Comparison of ENCODE assay signal across 8 mouse cellular contexts in genomic region chr7:80342858-80343257, GRCm38 (mm10). TPM values are rescaled to one million over a fixed set of nuclear protein-coding genes. Genes with fewer than 3 reads are reported as not detected.
DNase-seq lines count a peak whose midpoint lies in the region; ATAC-seq and TF ChIP-seq lines count a peak whose summit lies in the region.

Gene Hddc3, plus strand, starts transcription at chr7:80343104.

- WGBS in cerebellum, adult 2 months, result 1% methylated on average over 25 of the region's 25 CpGs
- WGBS in forebrain, postnatal 0 days, result 2% methylated on average over 25 of the region's 25 CpGs
- WGBS in lung, embryonic 15.5 days, result 1% methylated on average over 25 of the region's 25 CpGs

- peaks cover 0 to 12% of the 10 kb centered on the region in 2 experiments; a peak in 2 of 4 replicates for H3K36me3 ChIP-seq in MEL (ENCODE audit: control insufficient read depth in 1 of 2, insufficient read depth in 2 of 2, low read length in 2 of 2)
- no peaks in the 10 kb centered on the region for H3K36me3 ChIP-seq in forebrain, postnatal 0 days (ENCODE audit: insufficient read depth)
- no peaks in the 10 kb centered on the region for H3K36me3 ChIP-seq in lung, embryonic 15.5 days

- peak within 1 kb of the TSS; percentile 59 to 73 for H3K4me3 ChIP-seq in MEL (ENCODE audit: control insufficient read depth in 1 of 2, insufficient read depth in 1 of 2, low read depth in 2 of 2, low read length in 2 of 2)
- H3K4me3 ChIP-seq in cerebellum, adult 2 months (replicated peaks; ENCODE audit: insufficient read depth, low read depth, low read length), result peak within 1 kb of the TSS; percentile 68
- peak within 1 kb of the TSS; percentile 51 for H3K4me3 ChIP-seq in forebrain, postnatal 0 days (ENCODE audit: low read depth, low read length)
- H3K4me3 ChIP-seq in lung, embryonic 15.5 days, result peak within 1 kb of the TSS; percentile 57

- peak; percentile 66 for ATAC-seq in forebrain, postnatal 0 days
- ATAC-seq in lung, embryonic 15.5 days (ENCODE audit: borderline replicate concordance, extremely low read depth, low FRiP score, low TSS enrichment), result no peak

- TF ChIP-seq RAD21 in MEL (IDR thresholded peaks at IDR 0.05; ENCODE audit: low read depth, low read length), result no peak; the same call in 1 of the 2 replicates

- TF ChIP-seq POLR2A in MEL (IDR thresholded peaks at IDR 0.05; ENCODE audit: control insufficient read depth in 1 of 2, insufficient read depth in 1 of 2, low read depth in 1 of 2, low read length in 2 of 2, poor library complexity in 1 of 2), result peak; percentile 89 to 91
- peak; percentile 95 for TF ChIP-seq POLR2A in cerebellum, adult 2 months (IDR thresholded peaks at IDR 0.05; ENCODE audit: borderline replicate concordance, insufficient read depth, low read length)

- H3K27me3 ChIP-seq in MEL (ENCODE audit: control insufficient read depth in 1 of 2, insufficient read depth in 2 of 2, low read length in 2 of 2), result no peaks in the 10 kb centered on the region
- no peaks in the 10 kb centered on the region for H3K27me3 ChIP-seq in cerebellum, adult 2 months (ENCODE audit: control insufficient read depth, insufficient read depth, low read length)
- no peaks in the 10 kb centered on the region for H3K27me3 ChIP-seq in forebrain, postnatal 0 days (ENCODE audit: insufficient read depth, low read length)
- H3K27me3 ChIP-seq in lung, embryonic 15.5 days, result no peaks in the 10 kb centered on the region

- H3K4me1 ChIP-seq in MEL (ENCODE audit: control insufficient read depth in 1 of 2, insufficient read depth in 2 of 2, low read length in 2 of 2), result peaks cover 0 to 34% of the 10 kb centered on the region in 2 experiments; a peak in 3 of 4 replicates
- H3K4me1 ChIP-seq in cerebellum, adult 2 months (ENCODE audit: control insufficient read depth, insufficient read depth, low read length), result peaks cover 9% of the 10 kb centered on the region
- peaks cover 18% of the 10 kb centered on the region for H3K4me1 ChIP-seq in forebrain, postnatal 0 days (ENCODE audit: insufficient read depth)
- peaks cover 47% of the 10 kb centered on the region for H3K4me1 ChIP-seq in lung, embryonic 15.5 days

- H3K4me2 ChIP-seq in forebrain, postnatal 0 days (ENCODE audit: low read depth), result peak within 1 kb of the TSS; percentile 74
- H3K4me2 ChIP-seq in lung, embryonic 15.5 days, result peak within 1 kb of the TSS; percentile 85

- no peaks in the 10 kb centered on the region for H3K9me3 ChIP-seq in MEL (replicated peaks; ENCODE audit: insufficient read depth, low read length)
- no peaks in the 10 kb centered on the region for H3K9me3 ChIP-seq in forebrain, postnatal 0 days (ENCODE audit: low read length)
- H3K9me3 ChIP-seq in lung, embryonic 15.5 days, result no peaks in the 10 kb centered on the region

- H3K27ac ChIP-seq in MEL (ENCODE audit: control insufficient read depth, low read depth, low read length), result peak within 1 kb of the TSS; percentile 58
- peak within 1 kb of the TSS; percentile 78 for H3K27ac ChIP-seq in cerebellum, adult 2 months (ENCODE audit: insufficient read depth, low read length)
- peak within 1 kb of the TSS; percentile 89 for H3K27ac ChIP-seq in forebrain, postnatal 0 days (ENCODE audit: low read depth, low read length)
- peak within 1 kb of the TSS; percentile 57; the same call in 1 of the 2 replicates for H3K27ac ChIP-seq in lung, embryonic 15.5 days

- TF ChIP-seq EP300 in MEL (IDR thresholded peaks at IDR 0.05; ENCODE audit: low read depth in 1 of 2, low read length in 2 of 2), result no peak

- H3K79me2 ChIP-seq in MEL (ENCODE audit: control insufficient read depth, insufficient read depth, low read length, poor library complexity), result peaks cover 11% of the 10 kb centered on the region

- TF ChIP-seq CTCF in MEL (IDR thresholded peaks at IDR 0.05 in 2 of 3, conservative IDR thresholded peaks at IDR 0.05 in 1 of 3; ENCODE audit: control insufficient read depth in 1 of 3, insufficient read depth in 1 of 3, low read depth in 2 of 3, low read length in 3 of 3, poor library complexity in 1 of 3, severe bottlenecking in 1 of 3), result peak; percentile 81 to 92 (median 87)
- peak; percentile 81 for TF ChIP-seq CTCF in cerebellum, adult 2 months (IDR thresholded peaks at IDR 0.05; ENCODE audit: borderline replicate concordance, insufficient read depth, low read depth, low read length)
- peak; percentile 88 for TF ChIP-seq CTCF in forebrain, postnatal 0 days (IDR thresholded peaks at IDR 0.05; ENCODE audit: low read depth)

- peak within 1 kb of the TSS; percentile 93 for H3K9ac ChIP-seq in MEL (ENCODE audit: control insufficient read depth, low read depth, low read length, poor library complexity, severe bottlenecking)
- peak within 1 kb of the TSS; percentile 73 for H3K9ac ChIP-seq in forebrain, postnatal 0 days
- peak within 1 kb of the TSS; percentile 80 for H3K9ac ChIP-seq in lung, embryonic 15.5 days

- DNase-seq in MEL (ENCODE audit: low read depth, low spot score), result peak; percentile 96
- peak; percentile 94 to 97 for DNase-seq in cerebellum, adult 2 months
- peak; percentile 99 for DNase-seq in forebrain, postnatal 0 days
- DNase-seq in heart, postnatal 4 days, result peak; percentile 97
- peak; percentile 93 to 97 for DNase-seq in layer of hippocampus, adult 8-10 months (ENCODE audit: low spot score in 2 of 2)
- peak; percentile 81 for DNase-seq in ovary, adult 18-20 months (ENCODE audit: low spot score)
- peak; percentile 98 for DNase-seq in thymus, postnatal 0 days (ENCODE audit: low spot score)

TF ChIP-seq in MEL, 35 proteins besides CTCF, POLR2A, EP300 and RAD21 (continues in another document):
- TF ChIP-seq ZC3H11A (IDR thresholded peaks at IDR 0.05; ENCODE audit: low read depth, low read length) (no peak), ZKSCAN1 (IDR thresholded peaks at IDR 0.05; ENCODE audit: low read depth, low read length) (no peak), HCFC1 (IDR thresholded peaks at IDR 0.05; ENCODE audit: low read depth, low read length) (peak; percentile 79), RCOR1 (IDR thresholded peaks at IDR 0.05; ENCODE audit: low read depth, low read length) (no peak), UBTF (IDR thresholded peaks at IDR 0.05; ENCODE audit: borderline replicate concordance, insufficient read depth, low read depth, low read length) (no peak), GABPA (IDR thresholded peaks at IDR 0.05; ENCODE audit: low read depth, low read length) (no peak; the same call in 1 of the 2 replicates), MXI1 (IDR thresholded peaks at IDR 0.05; ENCODE audit: low read depth, low read length) (no peak; the same call in 1 of the 2 replicates), MAX (IDR thresholded peaks at IDR 0.05; ENCODE audit: low read length) (peak; percentile 54; the same call in 1 of the 2 replicates), TAL1 (IDR thresholded peaks at IDR 0.05; ENCODE audit: low read length) (no peak), CHD2 (IDR thresholded peaks at IDR 0.05; ENCODE audit: low read length) (peak; percentile 52; the same call in 1 of the 2 replicates), SIN3A (IDR thresholded peaks at IDR 0.05; ENCODE audit: low read length) (peak; percentile 67), TBP (IDR thresholded peaks at IDR 0.05; ENCODE audit: low read depth, low read length) (peak; percentile 72; the same call in 1 of the 2 replicates), TCF12 (IDR thresholded peaks at IDR 0.05; ENCODE audit: low read depth, low read length) (peak; percentile 64), SMC3 (IDR thresholded peaks at IDR 0.05; ENCODE audit: low read depth, low read length) (peak; percentile 10; the same call in 1 of the 2 replicates), GATA1 (IDR thresholded peaks at IDR 0.05; ENCODE audit: low read depth, low read length) (no peak), MAFK (IDR thresholded peaks at IDR 0.05; ENCODE audit: borderline replicate concordance, low read depth, low read length) (no peak), ZMIZ1 (IDR thresholded peaks at IDR 0.05; ENCODE audit: low read depth, low read length) (peak; percentile 59; the same call in 1 of the 2 replicates), NRF1 (IDR thresholded peaks at IDR 0.05; ENCODE audit: insufficient read depth, low read depth, low read length, poor library complexity, severe bottlenecking) (peak; percentile 79), MEF2A (IDR thresholded peaks at IDR 0.05; ENCODE audit: extremely low read depth, insufficient replicate concordance, low read depth, low read length, poor library complexity, severe bottlenecking) (no peak), POLR2AphosphoS5 (IDR thresholded peaks at IDR 0.05; ENCODE audit: borderline replicate concordance, low read depth, low read length) (no peak), E2F4 (IDR thresholded peaks at IDR 0.05; ENCODE audit: borderline replicate concordance, low read depth, low read length) (no peak), USF1 (IDR thresholded peaks at IDR 0.05; ENCODE audit: low read depth, low read length) (no peak), JUND (IDR thresholded peaks at IDR 0.05; ENCODE audit: low read depth, low read length) (no peak), USF2 (IDR thresholded peaks at IDR 0.05; ENCODE audit: borderline replicate concordance in 1 of 2, insufficient read depth in 1 of 2, low read depth in 1 of 2, low read length in 2 of 2) (no peak), MYC (IDR thresholded peaks at IDR 0.05; ENCODE audit: low read depth, low read length) (peak; percentile 71; the same call in 1 of the 2 replicates), POLR2AphosphoS2 (IDR thresholded peaks at IDR 0.05; ENCODE audit: low read length) (peak; percentile 52; the same call in 1 of the 2 replicates), ZNF384 (IDR thresholded peaks at IDR 0.05; ENCODE audit: low read depth, low read length) (no peak), CHD1 (IDR thresholded peaks at IDR 0.05; ENCODE audit: low read depth, low read length) (no peak), ELF1 (IDR thresholded peaks at IDR 0.05; ENCODE audit: low read depth, low read length) (peak; percentile 53; the same call in 1 of the 2 replicates), MYB (IDR thresholded peaks at IDR 0.05; ENCODE audit: low read depth, low read length) (no peak)

RNA-seq across cellular contexts. Expression of gene Hddc3, which starts in this region (rescaled TPM):
- 47.6 and 58.1 TPM in 2 replicates for total RNA-seq in MEL (2012; rRNA removed)
- 10 to 100 TPM in 1 of 2 experiments, not detected in 1; 47.1 TPM for polyA plus RNA-seq in MEL (2012; ENCODE audit: insufficient read depth in 1 of 2, insufficient read length in 2 of 2, low read depth in 1 of 2, low replicate concordance in 2 of 2, missing spikeins in 1 of 2)
- polyA plus RNA-seq in cerebellum, adult 2 months (2012; rRNA removed), result 57.7 and 61.0 TPM in 2 replicates
- 33.2 and 44.4 TPM in 2 replicates for total RNA-seq in forebrain, postnatal 0 days (2014; rRNA removed)
- 14.6 and 16.7 TPM in 2 replicates for polyA plus RNA-seq in forebrain, postnatal 0 days (2015; fragmentation: Nextera tagmentation; extraction: Ambion mirVana)
- total RNA-seq in heart, postnatal 4 days (2021), result 10 to 100 TPM; 40.9 to 42.1 TPM
- total RNA-seq in layer of hippocampus, adult 8-10 months (2022), result 10 to 100 TPM; 37.7 to 55.7 (median 49.0) TPM
- polyA plus RNA-seq in lung, embryonic 15.5 days (2015; fragmentation: Nextera tagmentation; extraction: Ambion mirVana), result 19.6 and 21.2 TPM in 2 replicates
- 8.4 and 12.7 TPM in 2 replicates for polyA plus RNA-seq in thymus, postnatal 0 days (2015; fragmentation: Nextera tagmentation; extraction: Ambion mirVana)
